Mouse (Mus musculus) CH12.LX (cell line): ENCODE data around the gene Slc30a5. TPM values are rescaled to one million over a fixed set of nuclear protein-coding genes. Genes with fewer than 3 reads are reported as not detected.
"Not testable (repeated sequence)": the region's sequence is repeated elsewhere in the genome, so short reads cannot be mapped to it uniquely, and the experiment has no call there.

Experiments
- DNase-seq: peaks from one replicate; pipeline ENCODE4 v3.0.0-alpha.2; 2013; ENCODE audit errors: extremely low read depth
- H3K27ac ChIP-seq: 2 replicates; pipeline ENCODE4 v1.5.1; 2012; ENCODE audit warnings: low read depth, mild to moderate bottlenecking, control low read depth, moderate library complexity; ENCODE audit not compliant: insufficient read depth
- H3K27me3 ChIP-seq: replicated peaks from 2 replicates; pipeline ENCODE3; 2012; ENCODE audit warnings: inconsistent platforms
- H3K36me3 ChIP-seq, 2 experiments: replicated peaks in 1 of 2; 2 replicates each; pipeline versions ENCODE3 to v1.6.1; 2012; ENCODE audit warnings: inconsistent platforms in 1 of 2, low read length in 1 of 2, mild to moderate bottlenecking in 1 of 2, mixed read lengths in 1 of 2, moderate library complexity in 1 of 2; ENCODE audit not compliant: control insufficient read depth in 1 of 2, insufficient read depth in 1 of 2
- H3K4me1 ChIP-seq, 2 experiments: 2 replicates each; pipeline ENCODE4 v1.6.1; 2012; ENCODE audit warnings: inconsistent platforms in 1 of 2, moderate library complexity in 1 of 2; ENCODE audit not compliant: insufficient read depth in 2 of 2, control insufficient read depth in 1 of 2
- H3K4me2 ChIP-seq: 2 replicates; pipeline ENCODE4 v1.6.1; 2012; ENCODE audit warnings: low read depth, mild to moderate bottlenecking, control low read depth; ENCODE audit not compliant: poor library complexity, insufficient read depth, severe bottlenecking
- H3K4me3 ChIP-seq, 3 experiments: fragments of 150-350 bp in 1 of 3; sonication (generic) in 1 of 3; replicated peaks in 1 of 3; 2 replicates each; pipeline versions ENCODE3 to v1.5.1; 2011 to 2012; ENCODE audit warnings: low read depth in 2 of 3, low read length in 2 of 3, mild to moderate bottlenecking in 2 of 3, moderate library complexity in 2 of 3, control low read depth in 1 of 3, improper control_type of control experiment in 1 of 3, inconsistent platforms in 1 of 3, mixed read lengths in 1 of 3; ENCODE audit not compliant: poor library complexity in 1 of 3
- H3K79me2 ChIP-seq: replicated peaks from 2 replicates; pipeline ENCODE4 v1.6.1; 2012; ENCODE audit warnings: mild to moderate bottlenecking, moderate library complexity; ENCODE audit not compliant: control insufficient read depth, poor library complexity, insufficient read depth, severe bottlenecking; ENCODE audit errors: extremely low read depth
- H3K9ac ChIP-seq: 2 replicates; pipeline ENCODE4 v1.6.1; 2012; ENCODE audit warnings: low read depth, mild to moderate bottlenecking, control low read depth, moderate library complexity; ENCODE audit not compliant: insufficient read depth
- H3K9me3 ChIP-seq: replicated peaks from 2 replicates; pipeline ENCODE3; 2012; ENCODE audit warnings: low read length, inconsistent platforms, mixed read lengths
- CHD2 ChIP-seq: IDR thresholded peaks from 2 replicates; pipeline ENCODE4 v1.6.1; 2011; ENCODE audit warnings: low read length, improper control_type of control experiment
- E2F4 ChIP-seq: IDR thresholded peaks from 2 replicates; pipeline ENCODE4 v1.6.1; 2011; ENCODE audit warnings: low read depth, low read length, improper control_type of control experiment; ENCODE audit not compliant: insufficient replicate concordance
- ELF1 ChIP-seq: IDR thresholded peaks from 2 replicates; pipeline ENCODE4 v1.6.1; 2014; ENCODE audit warnings: low read depth, mild to moderate bottlenecking, inconsistent platforms, low read length, improper control_type of control experiment
- EP300 ChIP-seq: IDR thresholded peaks from 2 replicates; pipeline ENCODE4 v1.6.1; 2011; ENCODE audit warnings: low read length, improper control_type of control experiment
- ETS1 ChIP-seq: conservative IDR thresholded peaks from 2 replicates; pipeline ENCODE4 v1.6.1; 2012; ENCODE audit warnings: low read depth, mild to moderate bottlenecking, inconsistent platforms, low read length, improper control_type of control experiment, moderate library complexity
- IRF4 ChIP-seq: IDR thresholded peaks from 2 replicates; pipeline ENCODE4 v1.6.1; 2014; ENCODE audit warnings: low read depth, mild to moderate bottlenecking, inconsistent platforms, low read length, improper control_type of control experiment
- JUN ChIP-seq: IDR thresholded peaks from 2 replicates; pipeline ENCODE4 v1.6.1; 2011; ENCODE audit warnings: low read depth, mild to moderate bottlenecking, low read length, improper control_type of control experiment, moderate library complexity; ENCODE audit not compliant: insufficient read depth
- JUND ChIP-seq: conservative IDR thresholded peaks from 2 replicates; pipeline ENCODE4 v1.6.1; 2011; ENCODE audit warnings: low read depth, low read length, improper control_type of control experiment
- KAT2A ChIP-seq: IDR thresholded peaks from 2 replicates; pipeline ENCODE4 v1.6.1; 2012; ENCODE audit warnings: low read length, improper control_type of control experiment, inconsistent platforms; ENCODE audit not compliant: insufficient replicate concordance
- MAFK ChIP-seq: IDR thresholded peaks from 2 replicates; pipeline ENCODE4 v1.6.1; 2011; ENCODE audit warnings: low read length, improper control_type of control experiment; ENCODE audit not compliant: insufficient replicate concordance
- MAX ChIP-seq: IDR thresholded peaks from 2 replicates; pipeline ENCODE4 v1.6.1; 2011; ENCODE audit warnings: low read length, improper control_type of control experiment
- MAZ ChIP-seq: IDR thresholded peaks from 2 replicates; pipeline ENCODE4 v1.6.1; 2012; ENCODE audit warnings: low read depth, mild to moderate bottlenecking, inconsistent platforms, low read length, improper control_type of control experiment, moderate library complexity
- MEF2A ChIP-seq: IDR thresholded peaks from 2 replicates; pipeline ENCODE4 v1.6.1; 2014; ENCODE audit warnings: low read depth, mild to moderate bottlenecking, inconsistent platforms, low read length, improper control_type of control experiment, borderline replicate concordance
- MXI1 ChIP-seq: IDR thresholded peaks from 2 replicates; pipeline ENCODE4 v1.6.1; 2011; ENCODE audit warnings: mild to moderate bottlenecking, low read depth, low read length, improper control_type of control experiment
- NELFE ChIP-seq: IDR thresholded peaks from 2 replicates; pipeline ENCODE4 v1.6.1; 2011; ENCODE audit warnings: low read depth, low read length, improper control_type of control experiment
- NRF1 ChIP-seq: IDR thresholded peaks from 2 replicates; pipeline ENCODE4 v1.6.1; 2014; ENCODE audit warnings: low read depth, mild to moderate bottlenecking, inconsistent platforms, low read length, improper control_type of control experiment, moderate library complexity
- PAX5 ChIP-seq: IDR thresholded peaks from 2 replicates; pipeline ENCODE4 v1.6.1; 2012; ENCODE audit warnings: low read length, inconsistent platforms, mixed read lengths
- POLR2A ChIP-seq: IDR thresholded peaks from 2 replicates; pipeline ENCODE4 v1.6.1; 2011; ENCODE audit warnings: low read depth, mild to moderate bottlenecking, improper control_type of control experiment, low read length
- RAD21 ChIP-seq: IDR thresholded peaks from 2 replicates; pipeline ENCODE4 v1.6.1; 2011; ENCODE audit warnings: low read depth, mild to moderate bottlenecking, low read length, improper control_type of control experiment, moderate library complexity
- RCOR1 ChIP-seq: conservative IDR thresholded peaks from 2 replicates; pipeline ENCODE4 v1.6.1; 2012; ENCODE audit warnings: low read depth, mild to moderate bottlenecking, inconsistent platforms, low read length, improper control_type of control experiment
- SIN3A ChIP-seq: IDR thresholded peaks from 2 replicates; pipeline ENCODE4 v1.6.1; 2012; ENCODE audit warnings: low read length, improper control_type of control experiment, inconsistent platforms
- TBP ChIP-seq: conservative IDR thresholded peaks from 2 replicates; pipeline ENCODE4 v1.6.1; 2011; ENCODE audit warnings: low read depth, low read length, improper control_type of control experiment
- TCF12 ChIP-seq: IDR thresholded peaks from 2 replicates; pipeline ENCODE4 v1.6.1; 2014; ENCODE audit warnings: low read depth, mild to moderate bottlenecking, inconsistent platforms, low read length, improper control_type of control experiment
- UBTF ChIP-seq: IDR thresholded peaks from 2 replicates; pipeline ENCODE4 v1.6.1; 2012; ENCODE audit warnings: low read depth, mild to moderate bottlenecking, inconsistent platforms, low read length, improper control_type of control experiment, moderate library complexity
- USF1 ChIP-seq: IDR thresholded peaks from 2 replicates; pipeline ENCODE4 v1.6.1; 2014; ENCODE audit warnings: low read depth, mild to moderate bottlenecking, inconsistent platforms, low read length, improper control_type of control experiment
- ZC3H11A ChIP-seq: IDR thresholded peaks from 2 replicates; pipeline ENCODE4 v1.6.1; 2012; ENCODE audit warnings: low read depth, mild to moderate bottlenecking, inconsistent platforms, low read length, improper control_type of control experiment
- ZMIZ1 ChIP-seq: IDR thresholded peaks from 2 replicates; pipeline ENCODE4 v1.6.1; 2012; ENCODE audit warnings: low read depth, mild to moderate bottlenecking, inconsistent platforms, low read length, improper control_type of control experiment
- ZNF384 ChIP-seq: IDR thresholded peaks from 2 replicates; pipeline ENCODE4 v1.6.1; 2012; ENCODE audit warnings: low read depth, low read length, improper control_type of control experiment, inconsistent platforms
- dilution Hi-C: fragments of 300-500 bp; cut with MboI; formaldehyde crosslinking; loops from 2 replicates; pipeline ENCODE4 v1.14.3; 2020; ENCODE audit warnings: low sequenced_read_pairs; ENCODE audit not compliant: extremely low pct_unique_long_range_greater_than_20kb, extremely low pct_ligation_motif_present
- in situ Hi-C: fragments of 300-500 bp; cut with MboI; formaldehyde crosslinking; loops from 3 replicates; pipeline ENCODE4 v1.14.3; 2019; ENCODE audit warnings: low sequenced_read_pairs, low pct_ligation_motif_present, low pct_unique_long_range_greater_than_20kb, mixed read lengths
- polyA plus RNA-seq: library from polyadenylated mRNA; unstranded; fragments of >175 nt; gene quantifications from 2 replicates; pipeline ENCODE4 v1.2.1, GENCODE M21; 2012; ENCODE audit warnings: low read depth; ENCODE audit not compliant: insufficient read length
- total RNA-seq, 2 experiments: library from RNA; depleted of rRNA; stranded (reverse); fragments of 300-350 nt in 1 of 2; fragments of >200 nt in 1 of 2; gene quantifications; 2 replicates each; pipeline ENCODE4 v1.2.3; 2012 to 2014

Slc30a5 gene
- total and polyA plus RNA-seq, 3 experiments, result 54.4 to 99.9 (median 65.9) TPM

GRCm38 (mm10) chr13:100797171-100797570 lies 36.1 kb downstream of the Slc30a5 start:
- in situ Hi-C loops, result no loop called here
- H3K9me3 ChIP-seq, result no peaks in the 10 kb centered on the region
- H3K27me3 ChIP-seq, result no peaks in the 10 kb centered on the region
- no peak overlapping the region for H3K27ac ChIP-seq
- H3K79me2 ChIP-seq, result no peaks in the 10 kb centered on the region
- TF ChIP-seq NRF1 (no peak), JUND (no peak), IRF4 (no peak), TBP (no peak), RCOR1 (no peak), ZC3H11A (no peak), MXI1 (no peak), JUN (no peak), ELF1 (no peak), MEF2A (no peak), NELFE (no peak), MAZ (no peak), SIN3A (no peak), PAX5 (no peak), CHD2 (no peak), POLR2A (no peak), ETS1 (no peak)
- dilution Hi-C loops, result no loop called here
- H3K4me3 ChIP-seq, result no peak overlapping the region
- no peak overlapping the region for H3K9ac ChIP-seq
- no peaks in the 10 kb centered on the region; a peak in 1 of 4 replicates for H3K4me1 ChIP-seq
- no peak overlapping the region for H3K4me2 ChIP-seq
- DNase-seq, result no peak
- H3K36me3 ChIP-seq, result peaks cover 17 to 38% of the 10 kb centered on the region in 2 experiments

GRCm38 (mm10) chr13:100789083-100789482 lies 44.1 kb downstream of the Slc30a5 start:
- no peak for DNase-seq
- H3K9ac ChIP-seq, result no peak overlapping the region

GRCm38 (mm10) chr13:100788057-100788456 lies 45.2 kb downstream of the Slc30a5 start:
- DNase-seq, H3K9ac ChIP-seq, H3K27ac ChIP-seq, H3K9me3 ChIP-seq, in situ Hi-C loops, H3K4me3 ChIP-seq, H3K4me2 ChIP-seq, H3K27me3 ChIP-seq, dilution Hi-C loops: not testable (repeated sequence)
- Histone ChIP-seq H3K36me3 (peaks cover 14 to 19% of the 10 kb centered on the region in 2 experiments), H3K79me2 (peaks cover 25% of the 10 kb centered on the region), H3K4me1 (peaks cover 0 to 18% of the 10 kb centered on the region in 2 experiments; a peak in 2 of 4 replicates)

More at GRCm38 (mm10) chr13:100789083-100789482, 44.1 kb downstream of the Slc30a5 start:
- Histone ChIP-seq H3K4me3 (no peak overlapping the region), H3K4me1 (peaks cover 0 to 7% of the 10 kb centered on the region in 2 experiments; a peak in 2 of 4 replicates), H3K27me3 (no peaks in the 10 kb centered on the region), H3K4me2 (no peak overlapping the region), H3K79me2 (peaks cover 21% of the 10 kb centered on the region), H3K27ac (no peak overlapping the region), H3K36me3 (peaks cover 5 to 10% of the 10 kb centered on the region in 2 experiments), H3K9me3 (no peaks in the 10 kb centered on the region)
- dilution Hi-C loops (no loop called here), in situ Hi-C loops (no loop called here)
- TF ChIP-seq PAX5 (no peak), UBTF (no peak), MXI1 (no peak), SIN3A (no peak), ZNF384 (no peak), KAT2A (no peak), NRF1 (no peak), ZMIZ1 (no peak), MAX (no peak), E2F4 (no peak), RAD21 (no peak), EP300 (no peak), USF1 (no peak), JUND (no peak), TCF12 (no peak), MAZ (no peak), MAFK (no peak)
